Mouse (Mus musculus): Measurements from ENCODE around the gene Glipr1.
"Not testable (repeated sequence)": the region's sequence is repeated elsewhere in the genome, so short reads cannot be mapped to it uniquely, and the experiment has no call there.

Glipr1 gene

GRCm38 (mm10) chr10:112002544-112003215, at the start of gene Glipr1:
Glipr1 (minus strand) TSS chr10:112002631.
- no peak for DNase-seq (ENCODE audit: low read depth)

- DNase-seq (ENCODE audit: low read depth): peak; percentile 67
Observed at GRCm38 (mm10) chr10:112051956-112052355, 49.5 kb upstream of the Glipr1 start.

- DNase-seq (ENCODE audit: low read depth): peak; percentile 12
Observed at GRCm38 (mm10) chr10:112051220-112051619, 48.8 kb upstream of the Glipr1 start.

GRCm38 (mm10) chr10:112044283-112044682, 41.9 kb upstream of the Glipr1 start:
- not testable (repeated sequence) for DNase-seq (ENCODE audit: low read depth)

GRCm38 (mm10) chr10:112043523-112043922, 41.1 kb upstream of the Glipr1 start:
- DNase-seq (ENCODE audit: low read depth): not testable (repeated sequence)

GRCm38 (mm10) chr10:112028689-112029088, 26.3 kb upstream of the Glipr1 start:
- not testable (repeated sequence) for DNase-seq (ENCODE audit: low read depth)

- no peak for DNase-seq (ENCODE audit: low read depth)
Observed at GRCm38 (mm10) chr10:112023585-112023984, 21.2 kb upstream of the Glipr1 start.

GRCm38 (mm10) chr10:112009511-112009910, 7.1 kb upstream of the Glipr1 start:
- DNase-seq (ENCODE audit: low read depth): not testable (repeated sequence)

- DNase-seq (ENCODE audit: low read depth): no peak
Observed at GRCm38 (mm10) chr10:112001756-112002520, 493 bp downstream of the Glipr1 start.

- no peak for DNase-seq (ENCODE audit: low read depth)
Observed at GRCm38 (mm10) chr10:112001350-112001749, 1.1 kb downstream of the Glipr1 start.

- DNase-seq (ENCODE audit: low read depth): peak; percentile 31
Observed at GRCm38 (mm10) chr10:112000568-112000967, 1.9 kb downstream of the Glipr1 start.

GRCm38 (mm10) chr10:111999765-112000164, 2.7 kb downstream of the Glipr1 start:
- DNase-seq (ENCODE audit: low read depth): no peak

GRCm38 (mm10) chr10:111997671-111998070, 4.8 kb downstream of the Glipr1 start:
- DNase-seq (ENCODE audit: low read depth): no peak

GRCm38 (mm10) chr10:111996911-111997347, 5.5 kb downstream of the Glipr1 start:
- peak; percentile 29 for DNase-seq (ENCODE audit: low read depth)

- peak; percentile 42 for DNase-seq (ENCODE audit: low read depth)
Observed at GRCm38 (mm10) chr10:111996549-111996904, 5.9 kb downstream of the Glipr1 start.

GRCm38 (mm10) chr10:111995803-111996548, 6.5 kb downstream of the Glipr1 start:
- DNase-seq (ENCODE audit: low read depth): no peak

GRCm38 (mm10) chr10:111986453-111986852, 16.0 kb downstream of the Glipr1 start:
- no peak for DNase-seq (ENCODE audit: low read depth)

GRCm38 (mm10) chr10:111983070-111983469, 19.4 kb downstream of the Glipr1 start:
- DNase-seq (ENCODE audit: low read depth): no peak

- peak; percentile 87 for DNase-seq (ENCODE audit: low read depth)
Observed at GRCm38 (mm10) chr10:111977584-111977983, 24.8 kb downstream of the Glipr1 start.

GRCm38 (mm10) chr10:111972542-111973361, 29.7 kb downstream of the Glipr1 start, which contains the start of gene Krr1:
Krr1 (plus strand) TSS chr10:111972664.
- peak; percentile 99 for DNase-seq (ENCODE audit: low read depth)

- no peak for DNase-seq (ENCODE audit: low read depth)
Observed at GRCm38 (mm10) chr10:111971929-111972328, 30.5 kb downstream of the Glipr1 start.

- peak; percentile 44 for DNase-seq (ENCODE audit: low read depth)
Observed at GRCm38 (mm10) chr10:111966394-111966793, 36.0 kb downstream of the Glipr1 start.

All from NIH3T3 (cell line).